Mouse (Mus musculus): ENCODE data around the gene Klhdc2. TPM values are rescaled to one million over a fixed set of nuclear protein-coding genes. Genes with fewer than 3 reads are reported as not detected.

Gene Klhdc2
- polyA plus RNA-seq, 1 experiment from 2014 or later: 242 TPM

DNA sequence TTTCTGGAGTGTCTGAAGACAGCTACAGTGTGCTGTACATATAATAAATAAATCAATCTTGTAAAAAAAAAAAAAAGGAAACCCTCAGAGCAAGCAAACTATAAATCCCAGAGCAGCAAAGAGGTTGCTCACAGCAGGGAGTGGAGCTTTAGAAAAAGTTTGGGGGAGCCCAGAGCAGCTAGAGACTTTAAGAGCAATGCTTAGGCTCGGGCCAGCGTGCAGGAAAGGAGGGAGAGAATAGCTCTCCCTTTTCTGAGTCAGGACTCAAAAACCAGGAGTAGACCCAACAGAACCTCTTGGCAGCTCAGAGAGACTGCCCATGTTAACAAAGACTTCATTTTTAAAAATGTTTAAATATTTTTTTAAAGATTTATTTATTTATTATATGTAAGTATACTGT is 27.5 kb upstream of the Klhdc2 start:
- no peaks in the 10 kb centered on the region for H3K27me3 ChIP-seq (ENCODE audit: control insufficient read depth, insufficient read depth, low read length)
- no peak overlapping the region for H3K27ac ChIP-seq (ENCODE audit: low read depth, low read length)
- no peaks in the 10 kb centered on the region for H3K36me3 ChIP-seq (ENCODE audit: control insufficient read depth, insufficient read depth, low read length)
- DNase-seq (ENCODE audit: low spot score): no peak
- WGBS: 64% methylated on average over 2 of the region's 2 CpGs
- no peak overlapping the region for H3K4me3 ChIP-seq (ENCODE audit: low read depth, low read length)
- no peaks in the 10 kb centered on the region for H3K9me3 ChIP-seq (ENCODE audit: control insufficient read depth, low read length)
- no peaks in the 10 kb centered on the region for H3K4me1 ChIP-seq (replicated peaks; ENCODE audit: control insufficient read depth, insufficient read depth, low read length)
- ATAC-seq (replicated peaks; ENCODE audit: low FRiP score): no peak
- H3K9ac ChIP-seq (ENCODE audit: low read length): no peak overlapping the region
- H3K4me2 ChIP-seq (ENCODE audit: low read depth, low read length, severe bottlenecking): no peak overlapping the region

DNA sequence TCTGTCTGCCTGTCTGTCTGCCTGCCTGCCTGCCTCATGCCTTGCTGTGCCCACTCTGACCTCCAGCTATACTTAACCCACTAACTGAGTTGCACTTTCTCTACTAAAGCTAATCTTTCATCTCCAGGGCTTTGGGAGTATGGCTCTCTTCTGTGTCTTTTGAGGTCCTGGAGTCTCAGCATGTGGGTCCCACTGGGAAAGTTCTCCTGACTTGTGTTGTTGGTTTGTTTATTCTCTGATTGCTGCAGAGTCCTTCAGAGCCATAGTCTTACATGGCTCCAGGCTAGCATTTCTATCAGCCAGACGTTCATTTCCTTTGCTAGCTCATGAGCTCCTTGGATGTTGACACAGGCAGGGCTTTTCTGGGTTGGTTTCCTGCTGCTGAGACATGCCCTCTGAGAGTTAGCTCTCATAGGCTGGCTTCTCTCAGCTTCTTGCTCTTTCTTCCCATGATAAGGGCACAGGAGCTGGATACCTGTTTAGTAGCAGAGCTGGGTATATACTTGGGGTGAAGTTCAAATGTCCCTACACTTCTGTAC is 16.5 kb upstream of the Klhdc2 start:
- Histone ChIP-seq H3K4me1 (replicated peaks; ENCODE audit: control insufficient read depth, insufficient read depth, low read length) (no peaks in the 10 kb centered on the region), H3K4me3 (ENCODE audit: low read depth, low read length) (no peak overlapping the region), H3K4me2 (ENCODE audit: low read depth, low read length, severe bottlenecking) (no peak overlapping the region), H3K27me3 (ENCODE audit: control insufficient read depth, insufficient read depth, low read length) (no peaks in the 10 kb centered on the region), H3K27ac (ENCODE audit: low read depth, low read length) (no peak overlapping the region), H3K36me3 (ENCODE audit: control insufficient read depth, insufficient read depth, low read length) (no peaks in the 10 kb centered on the region), H3K9ac (ENCODE audit: low read length) (no peak overlapping the region), H3K9me3 (ENCODE audit: control insufficient read depth, low read length) (no peaks in the 10 kb centered on the region)
- 62% methylated on average over 1 of the region's 1 CpGs for WGBS
- DNase-seq (ENCODE audit: low spot score) (no peak), ATAC-seq (replicated peaks; ENCODE audit: low FRiP score) (no peak)

DNA sequence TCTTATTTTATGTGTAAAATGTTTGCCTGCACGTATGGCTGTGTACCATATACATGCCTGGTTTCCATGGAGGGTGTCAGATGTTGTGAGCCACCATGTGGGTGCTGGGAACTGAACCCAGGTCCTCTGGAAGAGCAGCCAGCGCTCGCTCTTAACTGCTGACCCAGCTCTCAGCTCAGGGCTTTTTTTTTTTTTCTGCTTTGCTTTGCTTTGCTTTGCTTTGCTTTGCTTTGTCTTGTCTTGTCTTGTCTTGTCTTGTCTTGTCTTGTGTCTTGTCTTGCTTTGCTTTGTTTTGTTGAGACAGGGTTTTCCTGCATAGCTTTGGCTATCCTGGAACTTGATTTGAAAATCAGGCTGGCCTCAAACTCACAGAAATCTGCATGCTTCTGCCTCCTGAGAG is 15.6 kb upstream of the Klhdc2 start:
- Histone ChIP-seq H3K36me3 (ENCODE audit: control insufficient read depth, insufficient read depth, low read length) (no peaks in the 10 kb centered on the region), H3K4me1 (replicated peaks; ENCODE audit: control insufficient read depth, insufficient read depth, low read length) (no peaks in the 10 kb centered on the region), H3K4me2 (ENCODE audit: low read depth, low read length, severe bottlenecking) (no peak overlapping the region), H3K27me3 (ENCODE audit: control insufficient read depth, insufficient read depth, low read length) (no peaks in the 10 kb centered on the region), H3K9ac (ENCODE audit: low read length) (no peak overlapping the region), H3K27ac (ENCODE audit: low read depth, low read length) (no peak overlapping the region), H3K9me3 (ENCODE audit: control insufficient read depth, low read length) (no peaks in the 10 kb centered on the region), H3K4me3 (ENCODE audit: low read depth, low read length) (no peak overlapping the region)
- DNase-seq (ENCODE audit: low spot score) (no peak), ATAC-seq (replicated peaks; ENCODE audit: low FRiP score) (no peak)
- 91% methylated on average over 3 of the region's 3 CpGs for WGBS

DNA sequence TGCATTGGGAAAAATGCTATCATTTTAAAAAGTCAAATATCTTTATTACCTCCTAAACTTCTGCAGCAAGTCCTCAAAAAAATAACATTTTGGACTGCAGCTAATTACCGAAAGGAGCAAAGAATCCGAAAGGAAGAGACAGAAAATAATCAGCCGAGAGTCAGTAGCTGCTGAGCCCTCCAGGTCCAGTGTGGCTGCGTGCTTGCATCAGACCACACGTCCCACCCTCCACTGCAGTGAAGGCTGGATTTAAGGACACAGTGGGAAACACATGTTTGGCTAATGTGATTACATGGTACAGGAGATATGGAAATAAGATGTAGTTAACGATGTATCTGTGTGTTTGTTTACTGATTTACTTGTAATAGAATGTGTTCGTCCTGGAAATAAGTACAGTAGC is 13.3 kb upstream of the Klhdc2 start:
- no peak overlapping the region for H3K4me3 ChIP-seq (ENCODE audit: low read depth, low read length)
- H3K9me3 ChIP-seq (ENCODE audit: control insufficient read depth, low read length): no peaks in the 10 kb centered on the region
- H3K4me2 ChIP-seq (ENCODE audit: low read depth, low read length, severe bottlenecking): no peak overlapping the region
- ATAC-seq (replicated peaks; ENCODE audit: low FRiP score) (no peak), DNase-seq (ENCODE audit: low spot score) (no peak)
- no peak overlapping the region for H3K27ac ChIP-seq (ENCODE audit: low read depth, low read length)
- no peaks in the 10 kb centered on the region for H3K4me1 ChIP-seq (replicated peaks; ENCODE audit: control insufficient read depth, insufficient read depth, low read length)
- H3K36me3 ChIP-seq (ENCODE audit: control insufficient read depth, insufficient read depth, low read length): no peaks in the 10 kb centered on the region
- H3K27me3 ChIP-seq (ENCODE audit: control insufficient read depth, insufficient read depth, low read length): no peaks in the 10 kb centered on the region
- 80% methylated on average over 7 of the region's 7 CpGs for WGBS
- no peak overlapping the region for H3K9ac ChIP-seq (ENCODE audit: low read length)

DNA sequence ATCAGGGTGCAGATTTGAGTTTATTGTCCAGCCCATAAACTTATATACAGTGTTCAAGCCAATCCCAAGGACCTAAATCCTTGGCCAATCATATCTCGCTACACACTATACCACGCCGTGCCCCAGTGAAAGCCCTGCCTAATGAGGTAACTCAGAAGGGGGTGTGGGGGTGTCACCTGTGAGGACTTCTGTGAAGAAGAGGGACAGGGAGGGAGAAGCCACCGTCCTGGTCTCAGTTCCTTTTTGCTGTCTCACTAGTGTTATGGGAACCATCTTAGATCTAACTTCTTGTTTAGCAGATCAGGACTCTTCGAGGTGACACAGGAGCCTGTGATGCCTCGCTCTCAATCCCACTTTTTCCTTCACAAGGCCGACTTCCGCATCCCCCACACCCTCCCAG is 8.9 kb upstream of the Klhdc2 start:
- Histone ChIP-seq H3K9me3 (ENCODE audit: control insufficient read depth, low read length) (no peaks in the 10 kb centered on the region), H3K27me3 (ENCODE audit: control insufficient read depth, insufficient read depth, low read length) (no peaks in the 10 kb centered on the region), H3K27ac (ENCODE audit: low read depth, low read length) (no peak overlapping the region), H3K4me3 (ENCODE audit: low read depth, low read length) (no peak overlapping the region), H3K36me3 (ENCODE audit: control insufficient read depth, insufficient read depth, low read length) (no peaks in the 10 kb centered on the region), H3K4me2 (ENCODE audit: low read depth, low read length, severe bottlenecking) (no peak overlapping the region), H3K4me1 (replicated peaks; ENCODE audit: control insufficient read depth, insufficient read depth, low read length) (no peaks in the 10 kb centered on the region), H3K9ac (ENCODE audit: low read length) (no peak overlapping the region)
- ATAC-seq (replicated peaks; ENCODE audit: low FRiP score) (no peak), DNase-seq (ENCODE audit: low spot score) (no peak)
- WGBS: 90% methylated on average over 8 of the region's 8 CpGs

DNA sequence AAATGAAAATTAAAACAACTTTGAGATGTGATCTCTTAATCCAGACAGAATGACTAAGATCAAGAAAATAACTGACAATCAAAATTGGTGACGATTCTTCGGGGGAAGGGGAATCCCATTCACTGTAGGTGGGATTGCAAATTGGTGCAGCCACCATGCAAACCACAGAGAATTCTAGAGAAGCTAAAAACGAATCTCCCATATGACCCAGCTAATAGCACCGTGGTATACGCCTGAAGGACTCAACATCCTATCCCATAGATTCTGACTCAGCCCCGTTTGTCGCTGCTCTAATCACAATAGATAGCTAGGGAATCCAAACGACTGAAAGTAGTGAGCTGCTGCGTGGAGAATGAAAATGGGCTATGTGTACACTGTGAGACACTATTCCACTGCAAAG is 7.8 kb upstream of the Klhdc2 start:
- WGBS: 78% methylated on average over 9 of the region's 9 CpGs
- Histone ChIP-seq H3K9me3 (ENCODE audit: control insufficient read depth, low read length) (no peaks in the 10 kb centered on the region), H3K27me3 (ENCODE audit: control insufficient read depth, insufficient read depth, low read length) (no peaks in the 10 kb centered on the region), H3K4me3 (ENCODE audit: low read depth, low read length) (no peak overlapping the region), H3K4me1 (replicated peaks; ENCODE audit: control insufficient read depth, insufficient read depth, low read length) (no peaks in the 10 kb centered on the region), H3K4me2 (ENCODE audit: low read depth, low read length, severe bottlenecking) (no peak overlapping the region), H3K36me3 (ENCODE audit: control insufficient read depth, insufficient read depth, low read length) (no peaks in the 10 kb centered on the region), H3K9ac (ENCODE audit: low read length) (no peak overlapping the region), H3K27ac (ENCODE audit: low read depth, low read length) (no peak overlapping the region)
- DNase-seq (ENCODE audit: low spot score) (no peak), ATAC-seq (replicated peaks; ENCODE audit: low FRiP score) (no peak)

DNA sequence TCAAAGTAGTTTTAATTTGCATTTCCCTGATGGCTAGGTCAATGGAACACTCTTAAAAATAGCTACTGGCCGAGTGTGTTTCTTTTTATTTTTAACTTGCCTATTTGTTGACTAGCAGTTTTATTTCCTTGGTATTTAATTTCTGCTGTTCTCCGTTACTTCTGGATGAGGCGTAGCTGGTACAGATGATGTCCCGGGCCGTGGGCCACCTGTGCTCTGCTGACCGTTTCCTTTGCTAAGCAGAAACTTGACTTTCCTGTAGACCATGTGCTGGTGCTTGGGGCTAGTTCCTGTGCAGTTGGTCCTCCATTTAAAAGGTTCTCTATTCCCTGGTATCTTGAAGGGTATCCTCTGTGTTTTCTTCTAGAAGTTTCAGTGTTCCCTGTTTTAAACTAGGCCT is 4.1 kb upstream of the Klhdc2 start:
- H3K9me3 ChIP-seq (ENCODE audit: control insufficient read depth, low read length): no peaks in the 10 kb centered on the region
- H3K36me3 ChIP-seq (ENCODE audit: control insufficient read depth, insufficient read depth, low read length): no peaks in the 10 kb centered on the region
- DNase-seq (ENCODE audit: low spot score): no peak
- 93% methylated on average over 6 of the region's 6 CpGs for WGBS
- no peaks in the 10 kb centered on the region for H3K4me1 ChIP-seq (replicated peaks; ENCODE audit: control insufficient read depth, insufficient read depth, low read length)
- no peaks in the 10 kb centered on the region for H3K27me3 ChIP-seq (ENCODE audit: control insufficient read depth, insufficient read depth, low read length)
- H3K9ac ChIP-seq (ENCODE audit: low read length): no peak overlapping the region
- ATAC-seq (replicated peaks; ENCODE audit: low FRiP score): no peak
- no peak overlapping the region for H3K27ac ChIP-seq (ENCODE audit: low read depth, low read length)
- no peak overlapping the region for H3K4me3 ChIP-seq (ENCODE audit: low read depth, low read length)
- no peak overlapping the region for H3K4me2 ChIP-seq (ENCODE audit: low read depth, low read length, severe bottlenecking)

DNA sequence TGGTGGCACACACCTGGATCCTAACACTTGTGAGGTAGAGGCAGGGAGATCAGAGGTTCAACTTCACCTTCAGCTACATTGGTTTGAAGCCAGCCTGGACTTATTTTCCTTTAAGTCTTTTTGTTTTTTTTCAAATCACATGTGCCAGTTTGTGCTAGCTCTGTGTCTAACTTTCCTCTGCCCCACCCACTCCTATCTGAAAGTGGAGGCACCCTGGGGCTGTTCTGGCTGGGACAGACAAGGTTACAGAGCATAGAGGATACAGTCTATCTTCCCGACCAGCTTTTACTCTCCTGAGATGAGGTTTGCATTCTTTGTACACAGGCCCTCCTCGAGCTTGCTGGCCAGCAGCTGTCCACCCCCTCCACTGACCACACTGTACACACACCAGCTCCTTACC is 2.7 kb upstream of the Klhdc2 start:
- Histone ChIP-seq H3K27ac (ENCODE audit: low read depth, low read length) (no peak overlapping the region), H3K4me3 (ENCODE audit: low read depth, low read length) (no peak overlapping the region), H3K36me3 (ENCODE audit: control insufficient read depth, insufficient read depth, low read length) (no peaks in the 10 kb centered on the region), H3K27me3 (ENCODE audit: control insufficient read depth, insufficient read depth, low read length) (no peaks in the 10 kb centered on the region), H3K9me3 (ENCODE audit: control insufficient read depth, low read length) (no peaks in the 10 kb centered on the region), H3K4me1 (replicated peaks; ENCODE audit: control insufficient read depth, insufficient read depth, low read length) (peaks cover 4% of the 10 kb centered on the region; the same call in 1 of the 2 replicates), H3K4me2 (ENCODE audit: low read depth, low read length, severe bottlenecking) (no peak overlapping the region), H3K9ac (ENCODE audit: low read length) (no peak overlapping the region)
- ATAC-seq (replicated peaks; ENCODE audit: low FRiP score): no peak
- no peak for DNase-seq (ENCODE audit: low spot score)
- 69% methylated on average over 2 of the region's 2 CpGs for WGBS

DNA sequence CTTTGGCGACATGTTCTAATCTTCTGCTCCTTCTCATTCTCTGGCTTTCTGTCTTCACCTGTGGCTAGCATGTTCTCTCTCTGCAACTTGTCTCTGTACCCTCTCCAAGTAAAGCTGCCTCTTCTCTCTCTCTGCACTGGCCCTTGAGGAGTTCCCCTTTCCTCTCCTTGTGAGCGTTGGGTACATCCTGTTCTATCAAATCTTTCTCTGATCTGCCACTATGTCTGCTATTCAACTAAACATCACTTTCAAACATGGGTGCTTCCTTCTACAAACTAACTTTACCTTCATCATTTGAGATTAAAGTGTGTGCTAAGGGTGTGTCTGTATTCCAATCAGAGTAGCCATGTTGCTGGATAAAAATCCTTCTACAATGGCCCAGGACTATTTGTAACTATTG is 1.5 kb upstream of the Klhdc2 start:
- WGBS: 94% methylated on average over 2 of the region's 2 CpGs
- no peak for ATAC-seq (replicated peaks; ENCODE audit: low FRiP score)

More for the DNA sequence above, 1.5 kb upstream of the Klhdc2 start:
- Histone ChIP-seq H3K4me3 (ENCODE audit: low read depth, low read length) (no peak overlapping the region), H3K9ac (ENCODE audit: low read length) (no peak overlapping the region), H3K9me3 (ENCODE audit: control insufficient read depth, low read length) (no peaks in the 10 kb centered on the region), H3K27ac (ENCODE audit: low read depth, low read length) (no peak overlapping the region), H3K4me1 (replicated peaks; ENCODE audit: control insufficient read depth, insufficient read depth, low read length) (peaks cover 4% of the 10 kb centered on the region; the same call in 1 of the 2 replicates), H3K27me3 (ENCODE audit: control insufficient read depth, insufficient read depth, low read length) (no peaks in the 10 kb centered on the region), H3K36me3 (ENCODE audit: control insufficient read depth, insufficient read depth, low read length) (no peaks in the 10 kb centered on the region), H3K4me2 (ENCODE audit: low read depth, low read length, severe bottlenecking) (no peak overlapping the region)
- DNase-seq (ENCODE audit: low spot score): no peak

Measured in forebrain, embryonic 11.5 days (tissue).